In the genomic region with DNA sequence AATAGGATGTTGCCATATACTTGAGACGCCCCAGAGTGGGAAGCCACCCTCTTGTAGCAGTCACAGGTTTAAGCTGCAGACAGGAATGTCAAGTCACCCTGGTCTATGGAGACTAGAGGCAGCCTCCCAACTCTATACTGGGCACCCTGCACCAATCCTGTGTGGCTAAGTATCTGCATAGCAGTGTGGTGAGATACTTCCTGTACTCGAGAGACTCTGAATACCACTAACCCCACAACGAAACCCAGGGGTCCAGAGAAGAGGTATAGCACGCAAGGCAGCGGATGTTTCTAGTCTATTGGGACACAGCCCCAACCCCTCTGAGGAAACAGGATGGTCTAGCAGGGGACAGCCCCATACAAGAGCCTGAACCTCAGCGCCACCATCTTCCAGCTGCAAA, we compare ENCODE assay signal across 10 mouse cellular contexts. TPM values are rescaled to one million over a fixed set of nuclear protein-coding genes. Genes with fewer than 3 reads are reported as not detected.
A peak's percentile ranks its signal among the peaks of the same experiment; 100 is the strongest.
DNase-seq lines count a peak whose midpoint lies in the region; ATAC-seq lines count a peak whose summit lies in the region.
"Had no signal": no experiment of that assay in that cellular context is flagged by ENCODE, and none has a peak within 500 bp of the region (broad histone marks: within the 10 kb centered on the region; RNA-seq: fewer than 3 reads in every experiment).

No protein-coding gene starts in this region.

- no peak overlapping the region for H3K4me3 ChIP-seq in kidney, embryonic 15.5 days (replicated peaks)
- H3K4me3 ChIP-seq in embryonic facial prominence, embryonic 10.5 days: no peak overlapping the region; the same call in 1 of the 2 replicates
- H3K4me3 ChIP-seq in limb, embryonic 15.5 days: no peak overlapping the region
- H3K4me3 ChIP-seq: liver, embryonic 13.5 days had no signal

- peaks cover 22% of the 10 kb centered on the region; the same call in 1 of the 2 replicates for H3K27me3 ChIP-seq in kidney, embryonic 15.5 days
- peaks cover 67% of the 10 kb centered on the region for H3K27me3 ChIP-seq in embryonic facial prominence, embryonic 10.5 days (replicated peaks; ENCODE audit: low read depth, poor library complexity, severe bottlenecking)
- H3K27me3 ChIP-seq in limb, embryonic 15.5 days: no peaks in the 10 kb centered on the region

- no peak for ATAC-seq in kidney, embryonic 15.5 days (replicated peaks; ENCODE audit: low FRiP score)
- no peak for ATAC-seq in limb, embryonic 15.5 days (ENCODE audit: insufficient number of reproducible peaks, low FRiP score, low TSS enrichment, low read depth)

- peaks cover 99% of the 10 kb centered on the region for H3K4me1 ChIP-seq in kidney, embryonic 15.5 days
- H3K4me1 ChIP-seq in embryonic facial prominence, embryonic 10.5 days: peaks cover 94% of the 10 kb centered on the region
- peaks cover 83% of the 10 kb centered on the region for H3K4me1 ChIP-seq in limb, embryonic 15.5 days

- WGBS in kidney, embryonic 15.5 days: 68% methylated on average over 6 of the region's 6 CpGs
- WGBS in embryonic facial prominence, embryonic 10.5 days: 67% methylated on average over 6 of the region's 6 CpGs
- WGBS in limb, embryonic 15.5 days: 66% methylated on average over 6 of the region's 6 CpGs

- no peak for DNase-seq in kidney, postnatal 14 days
- DNase-seq in CD4-positive, CD25-positive, alpha-beta regulatory T cell, adult 2 months (ENCODE audit: low read depth, low spot score): peak; percentile 15
- no peak for DNase-seq in embryonic facial prominence, embryonic 10.5 days (ENCODE audit: low spot score)
- DNase-seq in urinary bladder, postnatal 4 days (ENCODE audit: low spot score in 2 of 2): no peak
- no peak for DNase-seq in cerebellum, postnatal 14 days
- no peak for DNase-seq in gastrocnemius, adult 18-20 months (ENCODE audit: low spot score)
- DNase-seq: cerebellum, postnatal 25 days; liver, embryonic 13.5 days had no signal

- H3K4me2 ChIP-seq in kidney, embryonic 15.5 days: no peak overlapping the region
- H3K4me2 ChIP-seq in limb, embryonic 15.5 days: no peak overlapping the region; the same call in 1 of the 2 replicates
- H3K4me2 ChIP-seq: liver, embryonic 13.5 days had no signal

- no peaks in the 10 kb centered on the region for H3K9me3 ChIP-seq in kidney, embryonic 15.5 days (replicated peaks)
- H3K9me3 ChIP-seq in embryonic facial prominence, embryonic 10.5 days: no peaks in the 10 kb centered on the region
- H3K9me3 ChIP-seq in limb, embryonic 15.5 days: no peaks in the 10 kb centered on the region
- H3K9me3 ChIP-seq: liver, embryonic 13.5 days had no signal

- H3K36me3 ChIP-seq in kidney, embryonic 15.5 days: no peaks in the 10 kb centered on the region
- H3K36me3 ChIP-seq in embryonic facial prominence, embryonic 10.5 days (replicated peaks): no peaks in the 10 kb centered on the region
- no peaks in the 10 kb centered on the region for H3K36me3 ChIP-seq in limb, embryonic 15.5 days
- H3K36me3 ChIP-seq: liver, embryonic 13.5 days had no signal

- no peak overlapping the region for H3K9ac ChIP-seq in kidney, embryonic 15.5 days
- no peak overlapping the region for H3K9ac ChIP-seq in limb, embryonic 15.5 days
- H3K9ac ChIP-seq: liver, embryonic 13.5 days had no signal

- H3K27ac ChIP-seq in kidney, embryonic 15.5 days: peak overlapping the region; percentile 79
- peak overlapping the region; percentile 82 for H3K27ac ChIP-seq in embryonic facial prominence, embryonic 10.5 days (replicated peaks)
- H3K27ac ChIP-seq in limb, embryonic 15.5 days: peak overlapping the region; percentile 81
- H3K27ac ChIP-seq: liver, embryonic 13.5 days had no signal

RNA-seq across cellular contexts. Expression of a gene that starts 22.9 kb away (rescaled TPM):
- polyA plus RNA-seq in kidney, embryonic 15.5 days (2015; fragmentation: Nextera tagmentation; extraction: Ambion mirVana): 9.2 and 10.0 TPM in 2 replicates
- 6.0 and 7.2 TPM in 2 replicates for polyA plus RNA-seq in embryonic facial prominence, embryonic 10.5 days (2016; fragmentation: Nextera tagmentation; extraction: Ambion mirVana)
- 8.1 and 8.2 TPM in 2 replicates for polyA plus RNA-seq in limb, embryonic 15.5 days (2015; fragmentation: Nextera tagmentation; extraction: Ambion mirVana)
- total RNA-seq in gastrocnemius, adult 18-20 months (2021): 1 to 10 TPM; 1.3 to 3.3 TPM

RNA-seq across cellular contexts. Expression of a gene that starts 55.9 kb away (rescaled TPM):
- polyA plus RNA-seq in kidney, embryonic 15.5 days (2015; fragmentation: Nextera tagmentation; extraction: Ambion mirVana): 13.4 and 15.5 TPM in 2 replicates
- 9.4 and 12.7 TPM in 2 replicates for polyA plus RNA-seq in embryonic facial prominence, embryonic 10.5 days (2016; fragmentation: Nextera tagmentation; extraction: Ambion mirVana)
- polyA plus RNA-seq in limb, embryonic 15.5 days (2015; fragmentation: Nextera tagmentation; extraction: Ambion mirVana): 16.0 and 17.9 TPM in 2 replicates
- 1 to 10 TPM; 2.7 to 2.8 TPM for total RNA-seq in gastrocnemius, adult 18-20 months (2021)
